Mouse (Mus musculus): ENCODE measurements at regions not wholly inside any gene's neighbourhood (a gene's known extent, or its start where the extent isn't known, plus 50 kb on each side); places are given as distances from the start of the nearest gene placed in this dataset.

DNA sequence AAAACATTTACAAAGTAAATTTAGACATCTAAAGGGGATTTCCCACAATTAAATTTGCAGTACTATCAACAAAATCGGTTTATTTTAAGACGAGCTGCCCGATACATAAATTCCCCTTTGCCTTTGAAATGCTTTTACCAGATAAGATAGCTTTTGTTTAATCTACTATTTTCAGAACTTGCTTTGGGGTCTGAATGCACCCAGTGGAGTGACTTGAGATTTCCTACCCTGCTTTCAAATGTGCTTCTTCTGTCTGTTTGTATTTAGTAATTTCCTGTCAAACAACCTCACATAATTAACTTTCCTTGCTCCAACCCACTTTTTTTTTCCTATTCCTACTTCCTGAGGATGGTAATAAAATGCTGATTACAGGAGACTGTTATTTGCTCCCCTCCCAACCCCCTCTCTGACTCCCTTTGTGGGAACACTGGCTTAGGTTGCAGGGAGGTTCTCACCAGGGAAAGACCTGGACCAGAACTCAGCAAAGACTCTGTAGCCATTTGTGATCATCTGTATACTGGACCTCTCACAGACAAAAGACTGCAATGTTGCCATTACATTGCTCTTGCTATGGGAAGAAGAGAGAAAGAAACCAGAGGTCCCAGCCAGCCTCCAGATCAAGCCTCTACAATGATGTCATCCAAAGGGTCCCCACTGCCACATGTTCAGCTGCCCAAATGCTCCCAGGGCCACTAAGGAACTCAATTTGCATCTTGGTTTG, 318.1 kb downstream of the Sox4 start:
- DNase-seq = no peak

DNA sequence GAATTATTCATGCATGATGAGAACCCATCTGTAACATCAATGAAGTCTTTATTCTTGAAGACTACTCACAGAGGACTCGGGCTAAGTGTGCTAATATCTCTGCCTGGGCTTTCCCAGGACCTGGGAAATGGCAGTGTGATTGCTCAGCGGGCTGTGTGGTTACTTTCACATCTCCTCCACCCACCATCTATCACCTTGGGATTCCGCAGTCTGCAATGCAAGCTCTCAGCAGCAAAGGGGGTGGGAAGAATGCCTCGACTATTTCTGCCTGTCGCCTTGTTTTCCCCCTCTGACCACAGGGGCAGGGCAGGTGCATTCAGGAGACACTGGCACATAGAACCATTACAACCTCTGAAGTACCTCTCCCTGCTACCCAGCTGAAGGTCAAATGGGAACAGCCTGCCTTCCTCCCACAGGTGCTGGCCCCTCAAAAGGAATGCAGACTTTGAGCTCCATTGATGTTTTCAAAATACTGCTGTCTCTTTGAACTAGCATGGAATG, 319.9 kb downstream of the Sox4 start:
- no peak for DNase-seq

- DNase-seq = no peak
These were observed 323.8 kb downstream of the Sox4 start for GRCm38 (mm10) chr13:28629431-28630331.

- no peak for DNase-seq
These were observed 324.8 kb downstream of the Sox4 start for GRCm38 (mm10) chr13:28628751-28629150.

- no peak for DNase-seq
These were observed 334.6 kb downstream of the Sox4 start for GRCm38 (mm10) chr13:28618961-28619360.

- no peak for DNase-seq
These were observed 336.0 kb downstream of the Sox4 start for GRCm38 (mm10) chr13:28617503-28617902.

GRCm38 (mm10) chr13:28616645-28617381, 336.7 kb downstream of the Sox4 start:
- no peak for DNase-seq

- DNase-seq = no peak
These were observed 345.9 kb downstream of the Sox4 start for GRCm38 (mm10) chr13:28607551-28608114.

DNA sequence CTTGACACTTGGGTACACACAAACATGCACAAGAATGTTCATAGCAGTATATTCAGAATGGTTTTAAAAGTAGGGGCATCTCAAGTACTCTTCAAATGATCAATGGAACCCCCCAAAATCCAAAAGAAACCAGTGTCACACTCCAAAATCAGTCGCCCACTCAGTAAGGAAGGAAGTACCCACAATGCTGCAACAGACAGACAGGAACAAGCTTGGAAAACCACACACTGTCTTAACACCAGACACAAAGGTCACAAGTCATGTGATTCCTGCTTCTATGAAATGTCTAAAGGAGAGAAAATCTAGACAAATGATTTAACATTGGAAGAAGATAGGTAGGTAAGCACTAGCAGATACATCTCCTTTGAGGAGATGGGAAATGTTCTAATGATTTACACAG, 346.9 kb downstream of the Sox4 start:
- no peak for DNase-seq

GRCm38 (mm10) chr13:28605833-28606232, 347.7 kb downstream of the Sox4 start:
- no peak for DNase-seq

GRCm38 (mm10) chr13:28604016-28604415, 346.7 kb downstream of the Gm11361 start:
- no peak for DNase-seq

DNA sequence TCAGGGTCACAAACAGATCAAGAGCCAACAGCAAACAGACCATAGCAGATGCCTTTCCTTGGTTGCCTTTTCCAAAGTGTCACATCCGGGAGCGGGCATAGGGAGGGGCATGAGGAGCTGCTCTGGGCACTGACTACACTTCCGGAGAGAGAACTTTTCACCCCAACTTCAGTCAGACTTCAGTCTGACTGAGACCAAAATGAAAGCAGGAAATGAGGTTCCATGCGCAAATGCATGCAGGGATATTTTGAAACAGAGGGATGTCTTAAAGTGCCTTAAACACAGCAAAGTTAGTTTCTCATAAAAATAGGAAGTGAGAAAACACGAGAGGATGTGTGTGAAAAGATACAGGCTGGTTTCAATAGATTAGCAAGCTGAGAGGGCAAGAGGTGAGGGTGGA, 343.5 kb downstream of the Gm11361 start:
- peak; percentile 34 to 49 for DNase-seq

DNA sequence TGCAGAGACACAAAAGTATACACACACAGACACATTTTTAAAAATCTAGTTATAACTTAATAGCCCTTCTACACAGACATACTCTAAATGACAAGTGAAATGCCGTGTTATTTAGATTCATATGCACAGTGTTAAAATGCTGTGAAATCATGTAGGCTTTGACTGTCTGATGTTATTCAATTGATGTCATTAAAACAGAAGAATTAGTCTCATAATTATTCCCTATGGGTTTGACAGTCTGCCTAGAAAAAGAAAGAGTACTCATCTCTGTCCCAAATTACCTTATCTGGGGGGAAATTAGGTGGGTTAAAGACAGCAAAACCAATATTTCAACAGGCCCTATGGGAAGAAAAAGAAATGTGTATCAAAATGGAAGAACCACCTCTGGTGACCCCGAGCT, 339.0 kb downstream of the Gm11361 start:
- DNase-seq = no peak

DNA sequence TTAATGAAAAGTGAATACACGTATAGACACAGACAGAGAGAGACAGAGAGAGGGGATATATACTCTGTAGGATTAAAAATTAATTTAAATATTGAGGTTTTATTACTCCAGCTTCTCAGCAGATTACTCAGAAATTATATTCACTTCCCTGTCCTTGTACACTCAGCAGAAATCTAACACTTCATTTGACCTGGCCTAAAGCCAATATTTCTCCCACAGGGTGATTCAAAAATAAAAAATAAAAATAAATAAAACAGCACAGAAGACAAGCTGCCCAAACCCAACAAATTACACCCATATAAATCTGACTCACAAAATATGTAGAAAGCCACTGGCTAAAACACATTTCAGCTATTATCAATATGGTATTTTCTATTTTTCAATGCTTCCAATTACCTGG, 334.8 kb downstream of the Gm11361 start:
- DNase-seq = no peak

- no peak for DNase-seq
These were observed 330.6 kb downstream of the Gm11361 start for GRCm38 (mm10) chr13:28587977-28588376.

- DNase-seq = no peak
These were observed 329.4 kb downstream of the Gm11361 start for GRCm38 (mm10) chr13:28586693-28587092.

GRCm38 (mm10) chr13:28586140-28586539, 328.8 kb downstream of the Gm11361 start:
- DNase-seq = no peak

DNA sequence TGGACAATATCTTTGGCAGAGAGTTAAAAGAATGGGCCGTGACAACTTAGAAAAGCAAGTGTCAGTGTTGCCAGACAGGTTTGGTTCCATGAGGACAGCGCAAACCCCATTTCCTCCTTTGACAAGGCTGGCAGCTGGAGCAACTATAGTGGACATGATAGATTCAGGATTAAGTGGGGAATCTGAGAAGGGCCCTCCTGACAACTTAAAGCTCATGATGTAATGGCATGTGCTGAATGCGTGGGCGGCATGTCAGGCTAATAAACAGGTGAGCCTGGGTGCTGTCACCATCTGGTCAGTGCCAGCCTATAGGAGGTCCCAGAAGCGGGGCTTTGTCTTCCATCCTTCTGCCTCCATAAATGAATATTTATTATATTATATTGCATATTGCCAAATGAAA, 326.3 kb downstream of the Gm11361 start:
- DNase-seq = no peak

DNA sequence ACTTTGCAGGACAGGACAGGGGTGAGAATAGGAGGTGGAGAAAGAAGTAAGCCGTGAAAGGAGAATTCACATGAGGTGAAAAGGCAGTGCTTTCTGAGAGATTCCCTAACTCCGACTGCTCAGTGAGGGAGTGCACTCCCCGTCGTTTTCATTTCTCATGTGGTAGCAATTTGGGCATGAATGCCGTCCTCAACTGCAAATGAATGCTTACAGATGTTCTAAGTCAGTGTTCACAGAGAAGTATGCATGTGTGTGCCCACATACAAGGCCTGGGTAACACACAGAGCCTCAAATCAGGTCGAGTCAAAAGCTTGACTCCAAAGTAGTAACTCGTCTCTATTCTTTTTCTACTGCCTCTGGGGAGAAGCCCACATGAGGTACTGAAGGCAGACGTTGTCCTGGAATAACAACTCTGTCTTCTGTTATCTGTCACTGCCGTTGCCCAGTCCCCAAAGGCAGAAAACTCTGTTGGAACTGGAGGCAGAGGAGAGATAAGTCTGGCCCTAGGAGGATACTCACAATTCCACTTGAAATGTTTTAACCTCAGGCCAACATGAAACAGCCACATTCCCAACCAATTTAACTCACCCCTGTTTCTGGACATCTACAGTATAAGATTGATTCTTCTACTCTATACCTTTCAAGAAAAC, 318.0 kb downstream of the Gm11361 start:
- DNase-seq = no peak

GRCm38 (mm10) chr13:28573364-28573763, 316.0 kb downstream of the Gm11361 start:
- no peak for DNase-seq

GRCm38 (mm10) chr13:28572448-28572847, 315.1 kb downstream of the Gm11361 start:
- no peak for DNase-seq

DNA sequence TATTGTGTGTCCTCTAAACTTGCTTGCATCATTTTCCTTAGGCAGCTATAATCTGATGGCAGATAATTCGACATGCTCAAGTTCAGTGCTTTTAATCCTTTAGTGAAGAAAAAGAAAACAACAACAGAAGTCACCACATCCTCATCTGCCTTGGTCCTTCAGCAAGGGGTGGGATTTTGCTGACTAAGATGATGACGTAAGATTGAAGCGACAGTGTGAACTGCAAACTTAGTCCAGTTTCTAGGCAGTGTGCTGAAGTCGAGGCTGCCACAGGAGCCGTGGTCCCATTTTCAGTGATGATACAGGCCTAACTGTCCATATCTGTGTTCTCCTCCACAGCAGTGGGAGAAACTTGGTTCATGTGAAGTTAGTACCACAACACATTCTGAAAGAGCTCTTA, 314.4 kb downstream of the Gm11361 start:
- no peak for DNase-seq
